ENCODE assay signal across 9 mouse cellular contexts in the genomic region with DNA sequence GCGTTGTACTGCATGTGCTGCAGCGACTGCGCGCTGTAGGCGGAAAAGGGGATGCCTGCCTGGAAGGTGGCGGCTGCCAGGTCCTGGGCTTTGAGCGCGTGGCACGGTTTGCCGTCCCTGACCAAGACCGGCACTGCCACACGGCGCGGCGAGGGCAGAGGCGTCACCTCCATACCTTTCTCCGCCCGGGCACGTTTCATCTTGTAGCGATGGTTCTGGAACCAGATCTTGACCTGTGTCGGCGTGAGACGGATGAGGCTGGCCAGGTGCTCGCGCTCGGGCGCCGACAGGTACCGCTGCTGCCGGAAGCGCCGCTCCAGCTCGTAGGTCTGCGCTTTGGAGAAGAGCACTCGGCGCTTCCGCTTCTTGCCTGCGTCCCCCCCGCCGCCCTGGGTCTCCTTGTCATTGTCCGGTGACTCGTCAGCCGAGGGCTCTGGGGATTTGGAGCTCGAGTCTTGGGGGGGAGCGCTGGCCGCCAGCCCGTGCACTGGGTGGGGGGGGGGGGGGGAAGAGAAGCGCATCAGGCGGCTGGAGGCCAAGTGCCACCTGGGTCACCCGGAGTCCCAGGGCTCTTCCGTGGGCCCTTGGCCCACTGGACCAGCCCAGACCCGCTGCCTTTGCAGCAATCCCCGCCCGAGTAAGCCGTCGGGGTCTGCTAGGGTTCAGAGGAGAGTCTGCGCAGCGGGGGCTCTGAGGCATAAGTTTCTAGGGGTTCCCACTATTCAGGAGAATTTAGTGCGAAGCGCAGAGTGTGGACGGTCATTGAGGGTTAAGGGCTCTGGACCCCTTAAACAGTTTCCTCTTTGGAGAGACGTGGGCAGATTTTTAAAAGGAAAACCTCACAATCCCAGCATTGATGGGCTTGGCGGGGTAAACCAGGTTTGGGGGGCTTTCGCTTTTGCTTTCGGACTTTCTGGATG. TPM values are rescaled to one million over a fixed set of nuclear protein-coding genes. Genes with fewer than 3 reads are reported as not detected.
DNase-seq lines count a peak whose midpoint lies in the region; ATAC-seq and TF ChIP-seq lines count a peak whose summit lies in the region.
"Had no signal": no experiment of that assay in that cellular context is flagged by ENCODE, and none has a peak within 500 bp of the region (broad histone marks: within the 10 kb centered on the region; RNA-seq: fewer than 3 reads in every experiment).

No protein-coding gene starts in this region.

- TF ChIP-seq POLR2A in olfactory bulb, adult 2 months (IDR thresholded peaks at IDR 0.05; ENCODE audit: insufficient read depth, low read depth, low read length) = no peak

- under 1% methylated on average over 61 of the region's 65 CpGs for WGBS in embryonic facial prominence, embryonic 12.5 days
- under 1% methylated on average over 60 of the region's 65 CpGs for WGBS in limb, embryonic 11.5 days
- 2% methylated on average over 65 of the region's 65 CpGs for WGBS in olfactory bulb, adult 2 months

- peaks cover 9% of the 10 kb centered on the region for H3K4me1 ChIP-seq in embryonic facial prominence, embryonic 12.5 days
- peaks cover 2% of the 10 kb centered on the region; the same call in 1 of the 2 replicates for H3K4me1 ChIP-seq in limb, embryonic 11.5 days (ENCODE audit: control insufficient read depth, insufficient read depth, low read length)
- peaks cover 11% of the 10 kb centered on the region; the same call in 1 of the 2 replicates for H3K4me1 ChIP-seq in olfactory bulb, adult 2 months (ENCODE audit: control insufficient read depth, insufficient read depth, low read length)

- H3K27ac ChIP-seq in embryonic facial prominence, embryonic 12.5 days = no peak overlapping the region
- H3K27ac ChIP-seq in limb, embryonic 11.5 days (replicated peaks; ENCODE audit: low read depth, low read length) = no peak overlapping the region
- H3K27ac ChIP-seq in olfactory bulb, adult 2 months (ENCODE audit: insufficient read depth, low read depth, low read length) = no peak overlapping the region; the same call in 1 of the 2 replicates

- H3K9me3 ChIP-seq in embryonic facial prominence, embryonic 12.5 days = no peaks in the 10 kb centered on the region
- H3K9me3 ChIP-seq in limb, embryonic 11.5 days (ENCODE audit: control insufficient read depth, low read length) = no peaks in the 10 kb centered on the region

- H3K4me2 ChIP-seq in embryonic facial prominence, embryonic 12.5 days (replicated peaks) = peak overlapping the region; percentile 31
- H3K4me2 ChIP-seq in limb, embryonic 11.5 days (ENCODE audit: low read depth, severe bottlenecking) = no peak overlapping the region

- peak; percentile 24 for DNase-seq in left cerebral cortex, postnatal 4 days
- DNase-seq in left cerebral cortex, postnatal 25 days (ENCODE audit: low spot score in 2 of 2) = no peak
- DNase-seq in limb, embryonic 11.5 days (ENCODE audit: low spot score) = peak; percentile 60
- DNase-seq in c-Kit-positive CD71-positive TER-119-positive erythroid progenitor cells, embryonic 14.5 days (ENCODE audit: low spot score) = no peak
- DNase-seq in ovary, postnatal 10 days (ENCODE audit: low spot score) = no peak
- DNase-seq in right cerebral cortex, postnatal 14 days = no peak

- intact Hi-C loops in left cerebral cortex, postnatal 4 days (cut with DNase I) = loop anchor here (10.0 kb wide), 2 partner anchors 100 to 350 kb away; partner anchors contain the start of gene Nkx2-4
- intact Hi-C loops in left cerebral cortex, postnatal 25 days (cut with DNase I) = no loop called here

- TF ChIP-seq CTCF in olfactory bulb, adult 2 months (IDR thresholded peaks at IDR 0.05; ENCODE audit: insufficient read depth, low read depth, low read length) = no peak

- peaks cover 91% of the 10 kb centered on the region for H3K27me3 ChIP-seq in embryonic facial prominence, embryonic 12.5 days
- peaks cover 94% of the 10 kb centered on the region for H3K27me3 ChIP-seq in limb, embryonic 11.5 days (ENCODE audit: control insufficient read depth, insufficient read depth, low read length)

- no peaks in the 10 kb centered on the region for H3K36me3 ChIP-seq in embryonic facial prominence, embryonic 12.5 days
- no peaks in the 10 kb centered on the region for H3K36me3 ChIP-seq in limb, embryonic 11.5 days (ENCODE audit: control insufficient read depth, insufficient read depth, low read length)

- no peak for ATAC-seq in embryonic facial prominence, embryonic 12.5 days (ENCODE audit: insufficient number of reproducible peaks, insufficient read depth, low FRiP score, low TSS enrichment)
- ATAC-seq in limb, embryonic 11.5 days (ENCODE audit: insufficient number of reproducible peaks, low FRiP score, low TSS enrichment, low read depth) = no peak

- H3K4me3 ChIP-seq in embryonic facial prominence, embryonic 12.5 days = peak overlapping the region; percentile 14; the same call in 1 of the 2 replicates
- no peak overlapping the region; the same call in 1 of the 2 replicates for H3K4me3 ChIP-seq in limb, embryonic 11.5 days (ENCODE audit: low read depth, low read length)
- peak overlapping the region; percentile 27 for H3K4me3 ChIP-seq in olfactory bulb, adult 2 months (ENCODE audit: insufficient read depth, low read depth, low read length)
- H3K4me3 ChIP-seq: myocyte had no signal

- H3K9ac ChIP-seq in embryonic facial prominence, embryonic 12.5 days = no peak overlapping the region
- no peak overlapping the region for H3K9ac ChIP-seq in limb, embryonic 11.5 days (ENCODE audit: low read length)

RNA-seq across cellular contexts. Expression of gene Nkx2-2, which starts 9.7 kb away (rescaled TPM):
- total RNA-seq in left cerebral cortex, postnatal 4 days (2021) = 1 to 10 TPM; 5.5 to 7.4 TPM
- 1 to 10 TPM; 6.0 to 6.5 TPM for total RNA-seq in left cerebral cortex, postnatal 25 days (2021)
- polyA plus RNA-seq in embryonic facial prominence, embryonic 12.5 days (2016; fragmentation: Nextera tagmentation; extraction: Ambion mirVana) = 0.24 and 0.33 TPM in 2 replicates
- 0.07 TPM in 1 of 2 replicates, not detected in the other for polyA plus RNA-seq in limb, embryonic 11.5 days (2014; fragmentation: Nextera tagmentation; extraction: Ambion mirVana)
- not detected in 2 replicates for polyA plus RNA-seq in olfactory bulb, adult 2 months (2012; ENCODE audit: insufficient read depth, insufficient read length, low replicate concordance, missing spikeins)
- polyA plus RNA-seq: myocyte had no signal

Comparison
In these comparisons a context has a peak if more than half of its experiments do, and no peak if none do; other contexts are left out.
1. DNase-seq: peak in left cerebral cortex, postnatal 4 days (single experiment) and limb, embryonic 11.5 days (single experiment); none in left cerebral cortex, postnatal 25 days (0 of 2), c-Kit-positive CD71-positive TER-119-positive erythroid progenitor cells, embryonic 14.5 days (single experiment), ovary, postnatal 10 days (single experiment) and right cerebral cortex, postnatal 14 days (single experiment).